Mouse (Mus musculus): ENCODE data around the gene Aifm1.
"Not testable (repeated sequence)": the region's sequence is repeated elsewhere in the genome, so short reads cannot be mapped to it uniquely, and the experiment has no call there.

DNA sequence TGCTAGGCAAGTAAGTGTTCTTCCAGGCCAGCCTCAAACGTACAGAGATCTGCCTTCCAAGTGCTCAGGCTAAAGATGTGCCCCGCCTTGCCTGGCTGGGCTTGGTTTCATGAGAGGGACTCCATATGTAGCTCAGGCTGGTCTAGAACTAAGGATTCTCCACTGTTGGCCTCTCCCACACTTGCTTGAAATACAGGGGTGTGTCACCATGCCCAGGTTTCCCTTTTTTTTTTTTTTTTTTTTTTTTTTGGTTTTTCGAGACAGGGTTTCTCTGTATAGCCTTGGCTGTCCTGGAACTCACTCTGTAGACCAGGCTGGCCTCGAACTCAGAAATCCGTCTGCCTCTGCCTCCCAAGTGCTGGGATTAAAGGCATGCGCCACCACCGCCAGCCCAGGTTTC, 77.3 kb downstream of the Aifm1 start:
- not testable (repeated sequence) for TF ChIP-seq CTCF, POLR2A (IDR thresholded peaks at IDR 0.05; ENCODE audit: insufficient read depth, low read depth, low read length)

Measured in olfactory bulb, adult 2 months (tissue).